Mouse (Mus musculus) olfactory bulb, adult 2 months (tissue): Measurements from ENCODE around the gene Eva1c.
A peak's percentile ranks its signal among the peaks of the same experiment; 100 is the strongest.

ENCODE experiments used
- CTCF ChIP-seq: fragments of 200-500 bp; IDR thresholded peaks from 2 replicates; pipeline ENCODE4 v1.5.1; 2012; ENCODE audit warnings: low read depth, mild to moderate bottlenecking, low read length, moderate library complexity; ENCODE audit not compliant: insufficient read depth
- POLR2A ChIP-seq: fragments of 200-500 bp; IDR thresholded peaks from 2 replicates; pipeline ENCODE4 v1.6.1; 2012; ENCODE audit warnings: mild to moderate bottlenecking, low read depth, low read length, moderate library complexity; ENCODE audit not compliant: insufficient read depth

DNA sequence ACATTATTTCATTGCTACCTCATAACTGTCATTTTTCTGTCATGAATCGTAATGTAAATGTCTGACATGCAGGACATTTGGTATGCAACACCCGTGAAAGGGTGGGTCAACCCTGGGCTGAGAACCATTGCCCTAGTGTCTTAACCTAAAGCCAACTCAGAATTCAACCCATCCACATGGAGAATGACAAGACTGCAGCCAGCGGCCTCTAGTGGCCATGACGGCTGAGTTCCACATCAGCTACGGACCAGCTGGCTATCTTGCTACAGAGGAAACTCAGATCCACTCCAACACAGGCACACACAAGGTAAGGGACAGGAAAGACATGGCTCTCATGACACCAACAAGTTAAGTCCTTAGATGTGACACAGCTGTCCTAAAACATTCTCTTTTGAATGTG is 98.9 kb downstream of the Eva1c start:
- peak; percentile 44; the same call in 1 of the 2 replicates for TF ChIP-seq CTCF
- TF ChIP-seq POLR2A, result no peak
